Mouse (Mus musculus) left cerebral cortex, postnatal 10 days (tissue): Measurements from ENCODE around the gene Pdcl2. TPM values are rescaled to one million over a fixed set of nuclear protein-coding genes. Genes with fewer than 3 reads are reported as not detected.
A peak's percentile ranks its signal among the peaks of the same experiment; 100 is the strongest.

Source experiments
- DNase-seq, 2 experiments: peaks; one replicate each; pipeline ENCODE4 v3.0.0; 2021 to 2022; ENCODE audit warnings: low spot score in 2 of 2, mixed read lengths in 1 of 2; ENCODE audit errors: extremely low spot score in 1 of 2
- intact Hi-C: fragments of 180-260 bp; cut with DNase I; formaldehyde crosslinking; loops from one replicate; pipeline ENCODE4 v1.15.1; 2025
- total RNA-seq, 2 experiments: library from RNA; stranded (reverse); gene quantifications; 2 replicates each; pipeline ENCODE4 v1.2.3; 2021

Pdcl2 gene
- total RNA-seq, 2 experiments from 2014 or later: not detected

- DNase-seq: peak; percentile 84 to 95
- intact Hi-C loops: loop anchor here (10.0 kb wide), 2 partner anchors 110 to 230 kb away; no protein-coding TSS in a partner anchor
These were observed 26.3 kb downstream of the Pdcl2 start, which contains the start of gene Clock for GRCm38 (mm10) chr5:76304452-76305341. Gene Clock, minus strand, starts transcription at chr5:76304792.

- intact Hi-C loops: loop anchor here (10.0 kb wide), 2 partner anchors 111 to 231 kb away; no protein-coding TSS in a partner anchor
- DNase-seq: peak; percentile 57 to 93
These were observed 27.1 kb downstream of the Pdcl2 start for GRCm38 (mm10) chr5:76303745-76304451.

- intact Hi-C loops: loop anchor here (10.0 kb wide), 2 partner anchors 111 to 231 kb away; no protein-coding TSS in a partner anchor
These were observed 27.6 kb downstream of the Pdcl2 start for GRCm38 (mm10) chr5:76303379-76303744.

GRCm38 (mm10) chr5:76302009-76302408 is 28.9 kb downstream of the Pdcl2 start:
- DNase-seq: no peak
- intact Hi-C loops: loop anchor here (10.0 kb wide), 2 partner anchors 113 to 233 kb away; no protein-coding TSS in a partner anchor

More at GRCm38 (mm10) chr5:76303379-76303744, 27.6 kb downstream of the Pdcl2 start:
- peak in 1 of 2 experiments; percentile 5 for DNase-seq

- intact Hi-C loops: no loop called here
- no peak for DNase-seq
These were observed 41.7 kb downstream of the Pdcl2 start for GRCm38 (mm10) chr5:76289234-76289691.

- intact Hi-C loops: no loop called here
- no peak for DNase-seq
These were observed 42.7 kb downstream of the Pdcl2 start for GRCm38 (mm10) chr5:76288256-76288655.

- no peak for DNase-seq
- intact Hi-C loops: no loop called here
These were observed 43.9 kb downstream of the Pdcl2 start for GRCm38 (mm10) chr5:76287062-76287461.

- intact Hi-C loops: no loop called here
- no peak for DNase-seq
These were observed 45.3 kb downstream of the Pdcl2 start for GRCm38 (mm10) chr5:76285699-76286098.

GRCm38 (mm10) chr5:76283890-76284289 is 47.1 kb downstream of the Pdcl2 start:
- intact Hi-C loops: no loop called here
- no peak for DNase-seq

- intact Hi-C loops: no loop called here
These were observed 56.0 kb downstream of the Pdcl2 start for GRCm38 (mm10) chr5:76274977-76275376.

More at GRCm38 (mm10) chr5:76274977-76275376, 56.0 kb downstream of the Pdcl2 start:
- no peak for DNase-seq

Other genes with a start within 250 kb of the Pdcl2 start
- 10 to 100 TPM; 16.0 to 19.5 TPM for gene Srd5a3, start 190.9 kb downstream of the Pdcl2 start, total RNA-seq
- 10 to 100 TPM; 44.1 to 46.9 TPM for gene Tmem165, start 147.3 kb downstream of the Pdcl2 start, total RNA-seq
- gene Clock, start 26.4 kb downstream of the Pdcl2 start, total RNA-seq: 10 to 100 TPM; 42.5 to 43.2 TPM
- not detected for gene Nmu, start 32.6 kb upstream of the Pdcl2 start, total RNA-seq
- under 1 TPM in 1 of 2 experiments, not detected in 1; 0.77 TPM for gene Gm7271, start 152.9 kb upstream of the Pdcl2 start, total RNA-seq
- 10 to 100 TPM; 66.0 to 68.7 TPM for gene Exoc1, start 198.2 kb upstream of the Pdcl2 start, total RNA-seq